Mouse (Mus musculus): ENCODE results near the gene Rnf114. TPM values are rescaled to one million over a fixed set of nuclear protein-coding genes. Genes with fewer than 3 reads are reported as not detected.
A peak's percentile ranks its signal among the peaks of the same experiment; 100 is the strongest.

Rnf114 gene
- total RNA-seq, 2 experiments from 2014 or later: 57.9 to 58.9 TPM

GRCm38 (mm10) chr2:167471585-167471984 is 20.9 kb upstream of the Rnf114 start:
- DNase-seq (ENCODE audit: low spot score in 2 of 2): no peak

- no peak for DNase-seq (ENCODE audit: low spot score in 2 of 2)
These were observed 18.2 kb upstream of the Rnf114 start for GRCm38 (mm10) chr2:167474218-167474617.

- DNase-seq (ENCODE audit: low spot score in 2 of 2): no peak
These were observed 16.8 kb upstream of the Rnf114 start for GRCm38 (mm10) chr2:167475596-167475995.

- peak; percentile 54 to 56 for DNase-seq (ENCODE audit: low spot score in 2 of 2)
These were observed 16.2 kb upstream of the Rnf114 start for GRCm38 (mm10) chr2:167476200-167476688.

- no peak for DNase-seq (ENCODE audit: low spot score in 2 of 2)
These were observed 15.7 kb upstream of the Rnf114 start for GRCm38 (mm10) chr2:167476762-167477161.

- DNase-seq (ENCODE audit: low spot score in 2 of 2): no peak
These were observed 14.3 kb upstream of the Rnf114 start for GRCm38 (mm10) chr2:167478128-167478527.

GRCm38 (mm10) chr2:167479501-167479900 is 12.9 kb upstream of the Rnf114 start:
- no peak for DNase-seq (ENCODE audit: low spot score in 2 of 2)

- no peak for DNase-seq (ENCODE audit: low spot score in 2 of 2)
These were observed 9.8 kb upstream of the Rnf114 start for GRCm38 (mm10) chr2:167482681-167483080.

- no peak for DNase-seq (ENCODE audit: low spot score in 2 of 2)
These were observed 9.2 kb upstream of the Rnf114 start for GRCm38 (mm10) chr2:167483081-167483826.

GRCm38 (mm10) chr2:167483827-167484410 is 8.5 kb upstream of the Rnf114 start:
- DNase-seq (ENCODE audit: low spot score in 2 of 2): no peak

GRCm38 (mm10) chr2:167484932-167485331 is 7.5 kb upstream of the Rnf114 start:
- no peak for DNase-seq (ENCODE audit: low spot score in 2 of 2)

- no peak for DNase-seq (ENCODE audit: low spot score in 2 of 2)
These were observed 6.7 kb upstream of the Rnf114 start for GRCm38 (mm10) chr2:167485501-167486377.

- DNase-seq (ENCODE audit: low spot score in 2 of 2): no peak
These were observed 5.9 kb upstream of the Rnf114 start for GRCm38 (mm10) chr2:167486573-167486972.

- no peak for DNase-seq (ENCODE audit: low spot score in 2 of 2)
These were observed 4.9 kb upstream of the Rnf114 start for GRCm38 (mm10) chr2:167487551-167487950.

- no peak for DNase-seq (ENCODE audit: low spot score in 2 of 2)
These were observed 4.5 kb upstream of the Rnf114 start for GRCm38 (mm10) chr2:167487994-167488393.

GRCm38 (mm10) chr2:167490813-167491525 is 1.5 kb upstream of the Rnf114 start:
- DNase-seq (ENCODE audit: low spot score in 2 of 2): peak; percentile 47 to 65

GRCm38 (mm10) chr2:167492713-167493636 is 530 bp downstream of the Rnf114 start, which contains the start of gene Spata2:
TSS of gene Spata2 (minus strand) at chr2:167492887.
- DNase-seq (ENCODE audit: low spot score in 2 of 2): peak; percentile 94 to 96

GRCm38 (mm10) chr2:167496437-167496836 is 4.0 kb downstream of the Rnf114 start:
- peak in 1 of 2 experiments; percentile 53 for DNase-seq (ENCODE audit: low spot score in 2 of 2)

- DNase-seq (ENCODE audit: low spot score in 2 of 2): no peak
These were observed 4.8 kb downstream of the Rnf114 start for GRCm38 (mm10) chr2:167497272-167497671.

All from left cerebral cortex, adult 18-20 months (tissue).